Mouse (Mus musculus) monocyte, adult 5-6 weeks (primary cell): Measurements from ENCODE around the gene Pipox. TPM values are rescaled to one million over a fixed set of nuclear protein-coding genes. Genes with fewer than 3 reads are reported as not detected.

ENCODE experiments used
- ATAC-seq: fragments of 153-309, 156-312 bp; replicated peaks from 2 replicates; pipeline ENCODE4 v1.8.0; 2017; ENCODE audit warnings: mild to moderate bottlenecking; ENCODE audit not compliant: low TSS enrichment, insufficient number of reproducible peaks, severe bottlenecking, poor library complexity, low FRiP score
- total RNA-seq: library from RNA; stranded (forward); fragments of 200-1000, 200-491, 200-594 nt; gene quantifications from 3 replicates; pipeline ENCODE4 v1.2.3, GENCODE M21; 2017

Pipox gene
- total RNA-seq, 1 experiment from 2014 or later, result not detected

DNA sequence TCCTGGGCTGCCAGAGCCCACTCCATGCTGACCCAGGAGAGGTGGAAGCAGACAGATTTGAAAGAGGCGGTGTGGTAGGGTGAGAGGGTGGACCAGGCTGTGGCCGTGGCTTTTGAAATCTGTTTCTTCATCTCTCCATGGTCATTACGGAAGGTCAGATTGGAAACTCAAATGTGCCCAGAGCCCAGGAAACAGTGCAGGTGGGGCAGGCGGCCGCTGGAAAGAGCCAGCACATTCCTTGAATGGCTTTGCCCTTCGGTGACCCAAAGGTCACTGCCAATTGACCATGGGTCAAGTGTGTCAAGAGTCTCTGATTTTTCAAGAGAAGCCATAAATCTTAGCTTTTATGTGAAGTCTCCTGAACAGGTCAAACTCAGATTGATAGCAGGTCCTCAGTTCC, 19.6 kb upstream of the Pipox start:
- no peak for ATAC-seq

DNA sequence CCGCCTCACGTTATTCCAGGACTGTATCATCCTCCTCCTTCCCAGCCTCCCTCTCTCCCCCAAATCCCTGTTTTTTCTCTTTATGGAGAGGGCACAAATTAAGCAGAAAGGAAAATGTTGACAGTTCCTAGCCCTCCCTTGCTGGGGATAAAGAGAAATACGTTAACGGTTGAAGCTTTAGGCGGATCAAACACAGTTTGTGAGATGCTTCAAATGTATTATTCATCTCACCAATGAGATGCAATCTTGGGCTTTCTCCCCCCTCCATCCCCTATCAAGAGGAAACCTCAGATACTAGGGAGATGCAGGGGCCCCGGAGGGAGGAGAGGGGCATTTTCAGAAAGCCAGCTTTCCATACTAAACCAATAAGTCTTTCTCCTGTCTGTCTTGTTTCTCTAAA, 15.9 kb upstream of the Pipox start:
- ATAC-seq, result no peak

- ATAC-seq, result no peak
Measured at GRCm38 (mm10) chr11:77909376-77909775, 15.5 kb upstream of the Pipox start.

DNA sequence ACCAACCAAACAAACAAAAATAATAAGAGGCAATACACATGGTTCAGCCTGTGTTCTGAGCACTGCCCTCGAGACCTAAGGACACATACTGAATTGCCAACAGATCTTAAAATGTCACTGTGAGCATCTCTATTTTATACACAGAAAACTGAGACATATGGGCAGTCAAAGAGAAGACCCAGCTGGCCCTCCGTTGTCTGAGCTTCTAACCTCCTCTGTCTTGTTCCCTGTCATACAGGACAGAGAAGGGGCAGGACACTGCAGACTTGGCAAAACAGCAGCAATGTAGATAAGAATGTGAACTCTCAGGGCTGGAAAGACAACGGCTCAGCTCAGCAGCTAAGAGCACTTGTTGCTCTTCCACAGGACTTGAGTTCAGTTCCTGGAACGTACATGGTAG, 14.6 kb upstream of the Pipox start:
- no peak for ATAC-seq

GRCm38 (mm10) chr11:77906747-77907174, 12.9 kb upstream of the Pipox start:
- no peak for ATAC-seq

DNA sequence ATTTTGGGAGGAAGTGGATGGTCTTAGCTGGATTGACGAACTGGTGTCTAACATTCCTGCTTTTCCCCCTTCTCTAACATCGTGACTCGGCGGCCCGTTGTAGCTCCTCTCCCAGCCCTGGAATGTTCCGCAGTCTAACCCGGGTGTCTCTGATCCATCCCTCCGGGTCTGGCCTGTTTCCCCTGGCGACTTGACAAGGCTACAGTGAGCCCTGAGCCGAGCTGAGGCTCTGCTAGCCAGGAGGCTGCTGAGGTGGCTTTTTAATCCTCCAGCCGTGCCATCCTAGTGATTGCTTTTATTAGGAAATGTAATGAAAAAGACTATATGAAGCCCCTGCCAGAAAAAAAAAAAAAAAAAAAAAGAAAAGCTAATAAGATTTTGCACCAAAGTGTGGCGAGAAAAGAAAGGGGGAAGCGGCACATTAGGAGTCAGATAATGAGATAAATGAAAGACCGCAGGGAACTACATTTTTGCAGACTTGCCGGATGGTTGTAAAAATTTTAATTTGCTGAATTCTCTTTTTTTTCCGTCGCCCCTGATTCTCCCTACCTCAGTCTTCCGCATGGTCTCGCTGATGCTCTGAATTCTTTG, 12.3 kb upstream of the Pipox start:
- no peak for ATAC-seq

DNA sequence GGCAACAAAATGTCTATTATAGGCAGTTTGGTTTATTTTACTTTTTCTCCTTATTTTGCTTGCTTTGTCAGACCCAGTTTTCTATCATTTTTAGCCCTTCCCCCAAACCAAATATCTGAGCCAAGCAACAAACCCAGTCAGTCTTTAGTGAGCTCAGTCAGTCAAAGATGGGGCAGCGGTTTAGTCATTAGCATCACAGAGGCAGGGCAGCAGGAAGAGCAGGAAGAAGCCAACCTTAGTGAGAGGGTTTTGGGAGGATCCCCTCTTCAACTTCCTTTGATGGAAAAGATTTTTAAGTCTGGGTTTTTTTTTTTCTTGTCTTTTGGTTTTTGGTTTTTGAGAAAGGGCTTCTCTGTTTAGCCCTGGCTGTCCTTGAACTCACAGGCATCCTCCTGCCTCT, 10.8 kb upstream of the Pipox start:
- no peak for ATAC-seq

DNA sequence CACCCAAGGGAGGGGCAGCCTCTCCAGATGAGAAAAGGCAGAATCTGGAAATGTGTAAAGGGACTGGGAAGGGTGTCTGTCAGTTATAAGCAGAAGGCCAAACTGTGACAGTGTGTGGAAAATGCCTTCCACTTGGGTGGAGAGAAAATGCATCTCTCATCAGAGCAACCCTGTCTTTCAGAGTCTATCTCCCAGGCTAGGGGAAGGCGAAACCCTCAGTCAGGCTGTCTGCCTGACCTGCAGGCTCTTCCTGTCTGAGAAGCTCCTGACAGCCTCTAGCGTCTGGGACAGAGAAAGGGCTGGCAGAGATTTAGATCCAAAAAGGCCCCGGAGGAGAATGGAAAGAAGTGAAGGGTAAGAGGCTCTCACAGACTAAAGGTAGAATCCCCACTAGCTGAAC, 9.9 kb upstream of the Pipox start:
- no peak for ATAC-seq

GRCm38 (mm10) chr11:77901775-77902355, 8.0 kb upstream of the Pipox start:
- no peak for ATAC-seq

GRCm38 (mm10) chr11:77901366-77901765, 7.5 kb upstream of the Pipox start:
- ATAC-seq, result no peak

DNA sequence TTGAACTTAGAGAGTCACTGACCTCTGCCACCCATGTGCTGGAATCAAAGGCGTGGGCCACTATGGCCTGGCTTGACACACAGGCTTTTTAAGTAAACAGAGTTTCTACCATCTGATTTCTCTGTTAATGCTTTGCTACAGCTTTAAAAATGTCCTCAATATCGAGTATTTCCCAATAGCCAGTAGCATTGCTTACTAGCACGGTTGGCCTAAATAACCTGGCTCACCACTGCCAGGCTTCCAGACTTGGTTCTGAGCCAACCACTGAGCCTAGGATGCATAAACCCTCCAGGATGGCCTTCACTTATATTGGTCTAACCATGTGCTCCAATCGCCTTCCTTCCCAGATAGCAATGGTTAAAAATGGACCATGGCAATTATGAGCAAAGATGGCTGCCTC, 6.8 kb upstream of the Pipox start:
- ATAC-seq, result no peak

DNA sequence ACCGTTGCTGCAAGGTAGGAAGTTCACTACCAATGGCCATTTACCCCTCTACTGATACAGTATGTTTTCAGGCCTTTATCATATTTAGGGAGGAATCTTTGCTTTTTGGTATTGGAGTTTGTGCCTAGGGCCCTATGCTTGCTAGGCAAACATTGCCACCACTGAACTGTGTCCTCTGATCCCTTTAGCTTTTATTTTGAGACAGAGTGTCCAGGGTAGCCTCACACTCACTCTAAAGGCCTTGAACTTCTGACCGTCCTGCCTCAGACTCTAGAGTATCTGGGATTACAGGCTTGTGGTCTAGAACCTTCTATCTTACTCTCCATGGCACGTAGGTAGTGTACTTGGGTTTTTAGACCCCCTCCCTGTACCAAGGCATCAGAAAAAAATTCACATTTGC, 6.3 kb upstream of the Pipox start:
- ATAC-seq, result no peak

GRCm38 (mm10) chr11:77896820-77897805, 3.2 kb upstream of the Pipox start:
- ATAC-seq, result no peak

- ATAC-seq, result no peak
Measured at GRCm38 (mm10) chr11:77896480-77896819, 2.6 kb upstream of the Pipox start.

DNA sequence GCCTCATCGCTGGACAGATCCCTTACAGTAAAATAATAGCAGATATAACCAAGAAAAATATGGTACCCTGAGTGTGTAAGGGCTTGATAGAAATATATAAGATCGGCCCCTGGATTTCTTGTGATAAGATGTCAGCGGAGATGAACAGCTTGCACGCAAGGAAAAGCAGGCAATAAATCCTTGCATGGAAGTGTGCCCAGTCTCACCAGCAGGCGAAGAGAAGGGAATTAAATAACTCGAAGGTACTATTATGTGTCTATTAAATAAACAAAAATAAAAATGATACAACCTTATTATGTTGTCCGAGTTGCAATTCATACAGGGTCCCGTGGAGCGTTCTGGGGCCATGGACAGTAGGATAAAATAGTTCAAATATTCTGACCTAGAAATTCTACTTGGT, 2.1 kb upstream of the Pipox start:
- ATAC-seq, result no peak

- ATAC-seq, result no peak
Measured at GRCm38 (mm10) chr11:77894967-77895366, 1.1 kb upstream of the Pipox start.

GRCm38 (mm10) chr11:77893283-77893682, 613 bp downstream of the Pipox start:
- no peak for ATAC-seq

GRCm38 (mm10) chr11:77892883-77893282, 1.0 kb downstream of the Pipox start:
- ATAC-seq, result no peak

DNA sequence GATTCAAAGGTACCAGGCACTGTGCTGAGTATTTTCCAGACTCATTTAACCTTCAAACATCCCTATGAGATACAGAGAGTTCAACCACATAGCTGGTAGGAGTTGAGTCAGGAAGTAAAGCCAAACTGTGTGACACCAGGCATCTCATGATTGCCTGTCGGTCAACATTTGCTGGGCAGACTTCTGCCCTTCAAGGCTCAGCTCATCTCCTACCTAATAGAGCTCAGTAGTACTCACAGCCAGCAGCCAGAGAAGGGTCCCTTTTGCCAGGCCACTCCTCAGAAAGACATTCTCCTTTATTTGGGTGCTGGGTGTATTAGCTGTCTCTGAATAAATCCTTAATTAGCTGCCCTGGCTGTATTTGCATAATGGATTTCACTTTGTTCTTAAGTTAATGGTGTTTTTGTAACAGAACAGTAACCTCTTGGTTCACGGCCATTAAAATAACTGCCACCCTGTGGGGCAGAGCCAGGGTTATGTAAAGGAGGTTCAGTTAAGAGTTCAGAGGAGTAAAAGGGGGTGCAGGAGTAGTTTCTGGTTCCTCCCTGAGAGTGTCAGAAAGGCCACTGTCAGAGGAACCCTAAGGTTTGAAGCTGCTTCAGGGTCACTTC, 3.1 kb downstream of the Pipox start:
- ATAC-seq, result no peak
